Mouse (Mus musculus) liver, embryonic 12.5 days (tissue): Measurements from ENCODE around the gene Auts2. TPM values are rescaled to one million over a fixed set of nuclear protein-coding genes. Genes with fewer than 3 reads are reported as not detected.
A peak's percentile ranks its signal among the peaks of the same experiment; 100 is the strongest.

ENCODE experiments used
- ATAC-seq: fragments of 200-750 bp; cut with Nextera tagmentation; 2 replicates; pipeline ENCODE4 v1.8.0; 2017; ENCODE audit warnings: moderate number of reproducible peaks, mild to moderate bottlenecking, moderate library complexity
- H3K27ac ChIP-seq: fragments of 300-500 bp; sonication (generic); 2 replicates; pipeline ENCODE4 v1.5.1; 2016; ENCODE audit warnings: mild to moderate bottlenecking
- H3K27me3 ChIP-seq: fragments of 300-500 bp; sonication (generic); replicated peaks from 2 replicates; pipeline ENCODE4 v1.6.1; 2016; ENCODE audit warnings: mild to moderate bottlenecking, moderate library complexity
- H3K36me3 ChIP-seq: fragments of 300-500 bp; sonication (generic); 2 replicates; pipeline ENCODE4 v1.6.1; 2016; ENCODE audit warnings: mild to moderate bottlenecking, moderate library complexity
- H3K4me1 ChIP-seq: fragments of 300-500 bp; sonication (generic); 2 replicates; pipeline ENCODE4 v1.6.1; 2016
- H3K4me2 ChIP-seq: fragments of 300-500 bp; sonication (generic); 2 replicates; pipeline ENCODE4 v1.6.1; 2016; ENCODE audit warnings: mild to moderate bottlenecking, moderate library complexity
- H3K4me3 ChIP-seq: fragments of 300-500 bp; sonication (generic); 2 replicates; pipeline ENCODE4 v1.5.1; 2016; ENCODE audit warnings: mild to moderate bottlenecking, moderate library complexity
- H3K9ac ChIP-seq: fragments of 300-500 bp; sonication (generic); 2 replicates; pipeline ENCODE4 v1.6.1; 2016; ENCODE audit warnings: mild to moderate bottlenecking, moderate library complexity
- H3K9me3 ChIP-seq: fragments of 300-500 bp; sonication (generic); replicated peaks from 2 replicates; pipeline ENCODE4 v1.6.1; 2016; ENCODE audit warnings: mild to moderate bottlenecking, moderate library complexity
- WGBS: fragments of 180-500 bp; shearing (Covaris S2); methylation state at CpG from one replicate; pipeline ENCODE4 v1.1.7; 2016; ENCODE audit not compliant: insufficient replicate concordance; 5-methylcytosine and 5-hydroxymethylcytosine counted together
- polyA plus RNA-seq: library from polyadenylated mRNA; unstranded; fragments of >200 nt; fragmentation: Nextera tagmentation; extraction: Ambion mirVana; gene quantifications from 2 replicates; pipeline ENCODE4 v1.2.1, GENCODE M21; 2016

Auts2 gene
- polyA plus RNA-seq, 1 experiment from 2014 or later, result 4.4 TPM

DNA sequence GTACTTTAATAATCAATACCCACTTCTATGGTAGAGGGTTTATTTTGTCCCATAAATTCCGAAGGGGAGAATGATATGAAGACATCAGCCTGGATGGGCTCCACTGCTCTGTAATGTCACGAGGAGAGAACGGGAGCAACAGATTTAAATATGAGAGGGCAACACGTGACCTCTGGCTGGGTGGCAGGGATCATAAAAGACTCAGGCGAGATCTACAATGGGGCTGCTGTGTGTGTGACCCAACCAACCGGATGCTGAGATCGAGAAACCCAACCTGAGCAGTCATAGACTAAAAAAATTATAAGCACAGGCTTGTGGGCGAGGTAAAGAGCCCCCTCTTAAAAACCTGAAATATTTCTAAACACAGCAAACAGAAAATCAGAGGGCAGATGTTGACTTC is 753.5 kb downstream of the Auts2 start:
- no peaks in the 10 kb centered on the region for H3K9me3 ChIP-seq
- no peaks in the 10 kb centered on the region for H3K36me3 ChIP-seq
- H3K4me3 ChIP-seq, result no peak overlapping the region
- no peak overlapping the region for H3K27ac ChIP-seq
- H3K4me2 ChIP-seq, result no peak overlapping the region
- H3K27me3 ChIP-seq, result no peaks in the 10 kb centered on the region
- no peak for ATAC-seq
- H3K9ac ChIP-seq, result no peak overlapping the region
- no peaks in the 10 kb centered on the region for H3K4me1 ChIP-seq
- WGBS, result 75% methylated on average over 8 of the region's 8 CpGs

DNA sequence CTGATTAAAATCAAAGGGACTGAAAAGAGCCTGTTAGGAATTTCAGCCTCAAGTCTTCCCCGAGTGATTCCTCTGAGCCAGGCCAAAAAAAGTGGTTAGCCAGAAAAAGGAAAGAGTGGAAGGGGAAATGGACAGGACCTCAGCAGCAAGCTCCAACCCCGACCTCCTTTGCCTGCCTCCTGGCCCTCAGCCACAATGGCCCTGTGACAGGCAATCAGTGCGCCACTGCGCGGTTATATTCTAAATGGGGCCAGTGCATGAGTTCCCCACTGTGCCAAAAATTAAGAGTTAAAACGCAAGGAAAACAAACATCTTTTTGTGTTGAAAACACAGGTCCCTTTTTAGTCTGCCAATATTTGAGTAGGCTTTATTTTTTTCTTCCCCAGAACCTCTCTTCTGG is 755.1 kb downstream of the Auts2 start:
- WGBS, result 69% methylated on average over 6 of the region's 6 CpGs
- H3K27ac ChIP-seq, result no peak overlapping the region
- H3K9me3 ChIP-seq, result no peaks in the 10 kb centered on the region
- H3K4me1 ChIP-seq, result no peaks in the 10 kb centered on the region
- H3K4me2 ChIP-seq, result no peak overlapping the region
- no peak overlapping the region for H3K9ac ChIP-seq
- no peak for ATAC-seq
- H3K4me3 ChIP-seq, result no peak overlapping the region
- H3K36me3 ChIP-seq, result no peaks in the 10 kb centered on the region
- no peaks in the 10 kb centered on the region for H3K27me3 ChIP-seq

DNA sequence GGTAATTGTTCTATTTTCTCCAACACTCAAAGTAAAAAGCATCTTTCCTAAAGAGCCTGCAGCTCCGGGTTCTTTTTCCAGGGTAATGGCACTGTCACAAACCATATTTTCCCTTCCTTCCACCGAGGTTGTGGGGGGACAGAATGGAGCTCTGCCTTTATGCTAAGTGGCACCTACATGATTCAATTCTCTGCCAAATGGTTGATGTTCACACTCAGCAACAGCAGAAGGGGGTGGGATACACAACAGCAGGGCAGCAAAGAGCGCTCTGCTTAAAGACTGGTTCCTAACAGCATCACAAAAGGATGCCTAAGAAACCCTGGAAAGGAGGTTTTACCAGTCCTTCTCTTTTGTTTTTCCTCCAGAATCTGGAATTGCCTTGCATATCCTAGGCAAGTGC is 759.9 kb downstream of the Auts2 start:
- Histone ChIP-seq H3K4me3 (no peak overlapping the region), H3K4me1 (no peaks in the 10 kb centered on the region), H3K27ac (no peak overlapping the region), H3K36me3 (no peaks in the 10 kb centered on the region), H3K9me3 (no peaks in the 10 kb centered on the region), H3K27me3 (no peaks in the 10 kb centered on the region), H3K9ac (no peak overlapping the region), H3K4me2 (no peak overlapping the region)
- ATAC-seq, result no peak
- 59% methylated on average over 3 of the region's 3 CpGs for WGBS

DNA sequence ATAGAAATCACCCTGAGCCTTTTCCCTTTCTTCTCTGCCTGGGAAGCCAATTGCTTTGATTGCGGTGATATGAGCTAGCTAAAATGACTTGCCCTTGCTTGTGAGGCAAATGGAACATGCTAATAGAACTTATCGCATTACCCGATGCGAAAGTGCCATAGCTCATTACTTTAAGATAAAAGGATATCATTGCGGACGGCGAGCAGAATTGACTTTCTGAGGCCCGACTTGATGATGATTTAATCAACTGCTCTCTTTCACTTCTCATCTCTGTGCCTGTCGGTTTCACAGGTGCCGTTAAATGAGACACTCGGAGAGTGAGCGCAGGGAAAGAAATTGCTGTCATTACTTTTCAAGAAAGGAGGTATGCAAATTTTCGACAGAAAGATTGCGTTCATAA is 762.1 kb downstream of the Auts2 start:
- Histone ChIP-seq H3K4me2 (no peak overlapping the region), H3K4me1 (no peaks in the 10 kb centered on the region), H3K36me3 (no peaks in the 10 kb centered on the region), H3K27ac (no peak overlapping the region), H3K4me3 (no peak overlapping the region), H3K9me3 (no peaks in the 10 kb centered on the region), H3K27me3 (no peaks in the 10 kb centered on the region), H3K9ac (no peak overlapping the region)
- 83% methylated on average over 14 of the region's 14 CpGs for WGBS
- ATAC-seq, result no peak

DNA sequence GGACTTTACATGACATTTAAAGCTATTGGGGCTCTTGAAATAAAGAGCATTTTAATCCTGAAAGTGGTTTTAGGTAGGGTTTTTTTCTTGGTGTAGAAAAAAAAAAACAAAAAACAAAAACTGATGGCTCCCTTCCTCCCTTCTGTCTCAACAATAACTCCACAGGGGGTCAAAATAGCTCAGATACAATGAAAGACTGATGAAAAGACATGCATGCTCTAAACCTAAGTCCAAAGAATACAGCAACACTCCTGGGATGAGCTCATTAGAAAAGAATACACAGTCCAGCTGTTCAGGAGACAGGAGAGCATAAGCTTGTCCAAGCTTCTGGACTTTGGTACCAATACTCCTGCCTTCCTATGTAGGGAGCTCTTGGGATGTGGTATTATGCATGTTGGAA is 764.0 kb downstream of the Auts2 start:
- Histone ChIP-seq H3K36me3 (no peaks in the 10 kb centered on the region), H3K4me3 (no peak overlapping the region), H3K9ac (no peak overlapping the region), H3K4me1 (no peaks in the 10 kb centered on the region), H3K27me3 (no peaks in the 10 kb centered on the region), H3K9me3 (no peaks in the 10 kb centered on the region), H3K27ac (no peak overlapping the region), H3K4me2 (no peak overlapping the region)
- no peak for ATAC-seq

DNA sequence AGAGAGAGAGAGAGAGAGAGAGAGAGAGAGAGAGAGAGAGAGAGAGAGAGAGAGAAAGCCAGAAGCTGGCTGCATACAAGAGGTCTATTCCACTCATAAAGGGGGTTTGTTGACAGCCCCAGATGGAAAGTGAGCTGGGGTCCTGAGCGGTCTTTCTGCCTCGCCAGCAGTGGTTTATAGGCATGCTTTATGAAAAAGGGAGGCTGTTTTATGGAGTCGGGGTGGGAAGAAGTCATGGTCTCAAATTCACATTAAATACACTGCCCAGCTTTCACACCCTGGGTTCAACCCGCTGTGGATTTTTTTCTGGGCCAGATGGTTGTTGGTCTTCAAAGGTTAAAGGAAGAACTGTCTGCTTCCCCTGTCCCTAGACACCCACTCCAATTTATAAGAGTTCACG is 767.5 kb downstream of the Auts2 start:
- Histone ChIP-seq H3K4me2 (no peak overlapping the region), H3K4me3 (no peak overlapping the region), H3K9me3 (no peaks in the 10 kb centered on the region), H3K36me3 (no peaks in the 10 kb centered on the region), H3K27ac (no peak overlapping the region), H3K9ac (no peak overlapping the region), H3K4me1 (no peaks in the 10 kb centered on the region), H3K27me3 (peaks cover 2% of the 10 kb centered on the region; the same call in 1 of the 2 replicates)
- 67% methylated on average over 5 of the region's 5 CpGs for WGBS
- ATAC-seq, result no peak

DNA sequence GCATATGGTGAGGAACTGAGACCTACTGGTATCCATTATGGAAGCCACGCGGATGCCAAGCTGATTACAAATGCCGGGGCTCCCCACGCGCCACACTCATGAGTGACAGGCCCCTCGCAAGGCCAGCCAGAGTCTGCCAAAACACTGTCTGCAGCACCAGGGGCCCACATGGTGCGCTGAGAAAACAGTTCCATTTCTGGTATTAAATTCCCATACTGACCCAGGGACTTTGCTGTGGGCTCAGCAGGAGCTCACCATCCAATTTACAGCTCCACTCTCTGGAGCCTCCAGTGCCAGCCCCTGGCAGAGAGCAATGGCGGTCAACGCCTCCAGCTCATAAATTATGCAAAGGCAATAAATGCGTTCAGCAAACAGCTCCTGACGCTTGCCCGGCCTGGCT is 767.9 kb downstream of the Auts2 start:
- ATAC-seq, result no peak
- H3K36me3 ChIP-seq, result no peaks in the 10 kb centered on the region
- H3K4me2 ChIP-seq, result no peak overlapping the region

DNA sequence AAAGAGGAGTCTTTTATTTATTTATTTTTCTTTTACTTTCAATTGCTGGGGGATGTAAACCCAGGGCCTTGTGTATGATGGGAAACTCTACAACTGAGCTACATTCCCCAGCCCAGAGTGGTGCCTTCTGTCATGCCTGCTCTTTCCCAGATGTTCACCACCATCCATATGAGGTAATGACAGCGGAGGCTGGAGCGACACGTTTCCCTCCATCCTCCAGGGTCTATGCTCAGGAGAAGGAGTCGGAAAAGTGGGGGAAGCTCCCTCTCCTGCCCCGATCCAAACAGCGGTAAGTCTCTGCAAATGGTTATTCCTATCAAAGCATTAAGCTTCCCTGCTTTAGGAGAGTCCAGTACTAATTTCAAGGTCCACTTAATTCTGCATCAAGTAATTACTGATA is 768.4 kb downstream of the Auts2 start:
- H3K4me1 ChIP-seq, result no peaks in the 10 kb centered on the region
- H3K9me3 ChIP-seq, result no peaks in the 10 kb centered on the region
- no peak overlapping the region for H3K27ac ChIP-seq
- no peak for ATAC-seq
- no peak overlapping the region for H3K9ac ChIP-seq
- H3K4me2 ChIP-seq, result no peak overlapping the region
- H3K27me3 ChIP-seq, result peaks cover 5% of the 10 kb centered on the region; the same call in 1 of the 2 replicates
- WGBS, result 73% methylated on average over 6 of the region's 6 CpGs
- H3K4me3 ChIP-seq, result no peak overlapping the region
- H3K36me3 ChIP-seq, result no peaks in the 10 kb centered on the region

More for the DNA sequence above, 767.9 kb downstream of the Auts2 start:
- no peaks in the 10 kb centered on the region for H3K9me3 ChIP-seq
- H3K9ac ChIP-seq, result no peak overlapping the region
- H3K27me3 ChIP-seq, result peaks cover 5% of the 10 kb centered on the region; the same call in 1 of the 2 replicates
- WGBS, result 62% methylated on average over 12 of the region's 12 CpGs
- no peaks in the 10 kb centered on the region for H3K4me1 ChIP-seq
- no peak overlapping the region for H3K4me3 ChIP-seq
- H3K27ac ChIP-seq, result no peak overlapping the region

DNA sequence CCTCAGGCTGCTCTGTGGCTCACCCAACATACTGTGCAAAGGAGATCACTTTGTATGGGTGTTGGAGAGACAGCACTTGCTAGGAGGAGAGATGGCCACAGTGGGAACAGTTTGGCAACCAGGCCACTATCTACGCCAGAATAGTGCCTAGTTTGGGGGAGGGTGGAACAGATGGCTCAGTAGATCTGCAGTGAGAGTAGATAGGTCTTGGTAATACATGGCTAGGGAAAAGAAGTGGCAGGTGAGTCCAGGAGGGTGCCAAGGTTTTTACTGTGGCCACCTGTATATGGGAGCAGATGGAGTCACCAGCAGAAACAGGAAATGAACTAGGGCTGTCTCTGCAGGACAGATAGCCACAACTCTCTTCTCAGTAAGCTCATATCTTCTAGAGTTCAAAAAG is 770.5 kb downstream of the Auts2 start:
- no peak overlapping the region for H3K9ac ChIP-seq
- H3K9me3 ChIP-seq, result no peaks in the 10 kb centered on the region
- no peaks in the 10 kb centered on the region for H3K36me3 ChIP-seq
- no peak overlapping the region for H3K27ac ChIP-seq
- H3K4me3 ChIP-seq, result no peak overlapping the region
- no peak for ATAC-seq
- peaks cover 15% of the 10 kb centered on the region for H3K27me3 ChIP-seq
- peaks cover 4% of the 10 kb centered on the region; the same call in 1 of the 2 replicates for H3K4me1 ChIP-seq
- H3K4me2 ChIP-seq, result no peak overlapping the region
- 57% methylated on average over 1 of the region's 1 CpGs for WGBS

DNA sequence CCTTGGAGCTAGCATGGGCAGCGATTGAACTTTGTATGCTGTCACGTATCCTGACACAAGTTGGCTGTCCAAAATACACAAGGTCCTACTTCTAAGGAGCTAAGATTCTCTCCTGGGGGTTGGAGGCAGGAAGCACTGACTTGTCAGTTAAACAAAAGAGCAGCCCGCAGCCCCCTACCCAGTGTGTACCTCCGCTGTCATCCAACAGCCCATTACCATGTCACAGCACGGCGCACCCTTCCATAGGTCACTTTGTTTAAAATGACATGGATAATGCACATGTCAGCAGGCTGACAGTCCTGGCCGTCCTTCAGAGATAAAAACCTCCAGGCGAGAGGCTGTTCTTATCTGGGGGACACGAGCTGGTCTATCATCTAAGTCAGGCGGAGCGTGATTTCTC is 773.9 kb downstream of the Auts2 start:
- Histone ChIP-seq H3K4me3 (no peak overlapping the region), H3K9me3 (no peaks in the 10 kb centered on the region), H3K27me3 (peaks cover 15% of the 10 kb centered on the region), H3K4me2 (no peak overlapping the region), H3K9ac (no peak overlapping the region), H3K4me1 (peaks cover 4% of the 10 kb centered on the region; the same call in 1 of the 2 replicates), H3K36me3 (no peaks in the 10 kb centered on the region), H3K27ac (no peak overlapping the region)
- ATAC-seq, result peak; percentile 59
- WGBS, result 29% methylated on average over 11 of the region's 11 CpGs

DNA sequence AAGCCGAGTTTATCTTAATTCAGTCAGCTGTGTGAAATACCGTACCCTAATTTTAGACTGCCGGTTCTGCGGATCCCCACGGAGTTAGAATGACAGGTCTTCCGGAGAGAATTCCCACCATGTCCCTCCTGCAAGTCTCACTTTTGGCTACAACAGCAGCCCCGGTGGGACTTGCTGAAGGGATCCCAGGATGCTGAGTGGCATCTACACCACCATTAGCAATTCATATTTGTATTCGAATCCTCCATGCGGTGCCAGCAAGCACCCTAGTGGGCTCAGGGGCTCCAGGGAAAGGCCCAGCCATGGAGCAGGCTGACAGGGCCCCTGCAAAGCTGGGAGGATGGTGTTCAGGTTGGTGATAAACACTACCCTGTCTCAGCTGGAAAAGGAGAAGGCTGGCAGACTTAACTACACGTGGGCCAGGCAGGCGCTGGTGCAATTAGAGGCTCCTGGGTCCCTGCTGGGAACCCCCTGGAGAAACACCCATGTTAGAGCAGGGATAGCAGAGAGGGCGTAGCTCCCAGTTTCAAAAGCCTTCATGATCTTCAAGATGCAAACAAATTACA is 775.4 kb downstream of the Auts2 start:
- Histone ChIP-seq H3K4me1 (peaks cover 4% of the 10 kb centered on the region; the same call in 1 of the 2 replicates), H3K9me3 (no peaks in the 10 kb centered on the region), H3K27me3 (peaks cover 15% of the 10 kb centered on the region), H3K4me2 (no peak overlapping the region), H3K4me3 (no peak overlapping the region), H3K27ac (no peak overlapping the region), H3K36me3 (no peaks in the 10 kb centered on the region), H3K9ac (no peak overlapping the region)
- 70% methylated on average over 12 of the region's 12 CpGs for WGBS
- ATAC-seq, result no peak

DNA sequence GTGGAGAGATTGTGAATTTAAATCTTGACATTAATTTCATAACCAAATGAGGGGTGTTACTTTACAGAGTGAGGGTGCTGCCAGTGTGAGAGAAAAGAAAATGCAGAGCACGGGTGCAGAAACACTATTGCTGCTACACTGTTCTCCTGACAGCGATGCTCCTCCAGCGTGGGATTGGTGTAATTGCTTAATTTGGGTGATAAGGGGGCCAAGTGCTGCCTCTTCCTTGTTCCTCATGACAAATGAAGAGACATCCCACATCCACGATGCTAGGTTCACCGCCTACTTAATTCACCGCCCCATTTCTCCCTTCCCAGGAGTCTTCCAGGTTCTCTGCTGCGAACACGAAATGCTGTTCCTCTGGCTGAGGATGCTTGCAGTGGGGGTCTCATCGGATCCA is 776.0 kb downstream of the Auts2 start:
- WGBS, result 70% methylated on average over 9 of the region's 9 CpGs
- H3K4me3 ChIP-seq, result no peak overlapping the region
- no peak for ATAC-seq
- H3K27ac ChIP-seq, result no peak overlapping the region
- H3K36me3 ChIP-seq, result no peaks in the 10 kb centered on the region
- no peaks in the 10 kb centered on the region for H3K9me3 ChIP-seq
- no peak overlapping the region for H3K4me2 ChIP-seq
- H3K27me3 ChIP-seq, result peaks cover 15% of the 10 kb centered on the region
- peaks cover 4% of the 10 kb centered on the region; the same call in 1 of the 2 replicates for H3K4me1 ChIP-seq
- H3K9ac ChIP-seq, result no peak overlapping the region

DNA sequence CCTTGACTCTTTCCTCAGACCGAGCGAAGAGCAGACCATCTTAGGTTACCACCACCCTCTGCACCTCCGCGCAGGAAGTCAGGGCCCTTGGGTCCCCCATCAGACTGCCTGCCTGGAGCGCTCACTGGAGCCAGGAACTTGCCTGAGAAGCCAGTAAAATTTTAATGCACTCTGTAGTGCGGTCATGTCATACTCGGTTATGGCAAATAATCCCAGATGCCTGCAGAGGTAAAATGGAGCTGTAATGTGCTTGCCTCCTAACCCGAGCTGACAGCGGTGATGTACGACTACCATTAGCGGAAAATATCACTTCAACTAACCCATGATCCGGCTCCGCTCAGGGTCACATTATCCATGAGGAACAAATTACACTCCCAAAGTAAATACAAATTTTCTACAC is 783.7 kb downstream of the Auts2 start:
- H3K4me2 ChIP-seq, result no peak overlapping the region
- H3K4me3 ChIP-seq, result no peak overlapping the region
- no peaks in the 10 kb centered on the region for H3K4me1 ChIP-seq
- 81% methylated on average over 13 of the region's 13 CpGs for WGBS
- no peaks in the 10 kb centered on the region for H3K36me3 ChIP-seq
- no peaks in the 10 kb centered on the region for H3K9me3 ChIP-seq
- no peak overlapping the region for H3K9ac ChIP-seq
- ATAC-seq, result no peak
- H3K27me3 ChIP-seq, result no peaks in the 10 kb centered on the region
- H3K27ac ChIP-seq, result no peak overlapping the region
